Mouse (Mus musculus): ENCODE measurements around the gene Naa25. TPM values are rescaled to one million over a fixed set of nuclear protein-coding genes. Genes with fewer than 3 reads are reported as not detected.

Naa25 gene
- polyA plus RNA-seq, 1 experiment from 2014 or later = 35.5 TPM

- H3K9me3 ChIP-seq (replicated peaks; ENCODE audit: control insufficient read depth, low read length) = peaks cover 3% of the 10 kb centered on the region; the same call in 1 of the 2 replicates
- H3K4me2 ChIP-seq (ENCODE audit: low read depth, low read length) = no peak overlapping the region
- no peak overlapping the region for H3K4me3 ChIP-seq (ENCODE audit: low read length)
- H3K9ac ChIP-seq (ENCODE audit: low read length) = no peak overlapping the region
- peaks cover 8% of the 10 kb centered on the region for H3K4me1 ChIP-seq (ENCODE audit: control insufficient read depth, insufficient read depth, low read length)
- no peak for ATAC-seq (replicated peaks; ENCODE audit: extremely low read depth, insufficient read depth, low FRiP score)
- no peaks in the 10 kb centered on the region for H3K27me3 ChIP-seq (ENCODE audit: control insufficient read depth, insufficient read depth, low read length)
- no peaks in the 10 kb centered on the region for H3K36me3 ChIP-seq (ENCODE audit: control insufficient read depth, insufficient read depth)
- H3K27ac ChIP-seq (ENCODE audit: low read length) = no peak overlapping the region
These were observed 8.0 kb upstream of the Naa25 start for GRCm38 (mm10) chr5:121389691-121390090.

- H3K27me3 ChIP-seq (ENCODE audit: control insufficient read depth, insufficient read depth, low read length) = no peaks in the 10 kb centered on the region
- no peak for ATAC-seq (replicated peaks; ENCODE audit: extremely low read depth, insufficient read depth, low FRiP score)
- H3K9me3 ChIP-seq (replicated peaks; ENCODE audit: control insufficient read depth, low read length) = peaks cover 3% of the 10 kb centered on the region; the same call in 1 of the 2 replicates
- WGBS = 55% methylated on average over 16 of the region's 16 CpGs
- no peak overlapping the region for H3K27ac ChIP-seq (ENCODE audit: low read length)
- no peak overlapping the region for H3K9ac ChIP-seq (ENCODE audit: low read length)
- no peak overlapping the region for H3K4me2 ChIP-seq (ENCODE audit: low read depth, low read length)
- no peaks in the 10 kb centered on the region for H3K36me3 ChIP-seq (ENCODE audit: control insufficient read depth, insufficient read depth)
- H3K4me3 ChIP-seq (ENCODE audit: low read length) = no peak overlapping the region
- H3K4me1 ChIP-seq (ENCODE audit: control insufficient read depth, insufficient read depth, low read length) = peaks cover 5% of the 10 kb centered on the region; the same call in 1 of the 2 replicates
These were observed 4.9 kb upstream of the Naa25 start for GRCm38 (mm10) chr5:121392667-121393380.

GRCm38 (mm10) chr5:121393402-121393801 lies 4.3 kb upstream of the Naa25 start:
- Histone ChIP-seq H3K9me3 (replicated peaks; ENCODE audit: control insufficient read depth, low read length) (peaks cover 3% of the 10 kb centered on the region; the same call in 1 of the 2 replicates), H3K4me3 (ENCODE audit: low read length) (no peak overlapping the region), H3K4me1 (ENCODE audit: control insufficient read depth, insufficient read depth, low read length) (peaks cover 5% of the 10 kb centered on the region; the same call in 1 of the 2 replicates), H3K4me2 (ENCODE audit: low read depth, low read length) (no peak overlapping the region), H3K9ac (ENCODE audit: low read length) (no peak overlapping the region), H3K36me3 (ENCODE audit: control insufficient read depth, insufficient read depth) (no peaks in the 10 kb centered on the region), H3K27ac (ENCODE audit: low read length) (no peak overlapping the region), H3K27me3 (ENCODE audit: control insufficient read depth, insufficient read depth, low read length) (no peaks in the 10 kb centered on the region)
- WGBS = 73% methylated on average over 3 of the region's 3 CpGs
- ATAC-seq (replicated peaks; ENCODE audit: extremely low read depth, insufficient read depth, low FRiP score) = no peak

- no peak for ATAC-seq (replicated peaks; ENCODE audit: extremely low read depth, insufficient read depth, low FRiP score)
- 74% methylated on average over 5 of the region's 5 CpGs for WGBS
- no peaks in the 10 kb centered on the region for H3K36me3 ChIP-seq (ENCODE audit: control insufficient read depth, insufficient read depth)
- H3K4me2 ChIP-seq (ENCODE audit: low read depth, low read length) = no peak overlapping the region
- no peaks in the 10 kb centered on the region for H3K27me3 ChIP-seq (ENCODE audit: control insufficient read depth, insufficient read depth, low read length)
- H3K27ac ChIP-seq (ENCODE audit: low read length) = no peak overlapping the region
- H3K4me3 ChIP-seq (ENCODE audit: low read length) = no peak overlapping the region
- peaks cover 3% of the 10 kb centered on the region; the same call in 1 of the 2 replicates for H3K9me3 ChIP-seq (replicated peaks; ENCODE audit: control insufficient read depth, low read length)
- peaks cover 19% of the 10 kb centered on the region for H3K4me1 ChIP-seq (ENCODE audit: control insufficient read depth, insufficient read depth, low read length)
- H3K9ac ChIP-seq (ENCODE audit: low read length) = no peak overlapping the region
These were observed 2.1 kb upstream of the Naa25 start for GRCm38 (mm10) chr5:121395621-121396020.

- peaks cover 19% of the 10 kb centered on the region for H3K4me1 ChIP-seq (ENCODE audit: control insufficient read depth, insufficient read depth, low read length)
These were observed 619 bp downstream of the Naa25 start for GRCm38 (mm10) chr5:121398146-121398964.

GRCm38 (mm10) chr5:121398965-121399462 lies 1.3 kb downstream of the Naa25 start:
- WGBS = 43% methylated on average over 9 of the region's 9 CpGs
- no peak overlapping the region for H3K27ac ChIP-seq (ENCODE audit: low read length)
- peaks cover 3% of the 10 kb centered on the region; the same call in 1 of the 2 replicates for H3K9me3 ChIP-seq (replicated peaks; ENCODE audit: control insufficient read depth, low read length)
- peaks cover 21% of the 10 kb centered on the region for H3K4me1 ChIP-seq (ENCODE audit: control insufficient read depth, insufficient read depth, low read length)
- ATAC-seq (replicated peaks; ENCODE audit: extremely low read depth, insufficient read depth, low FRiP score) = no peak
- no peaks in the 10 kb centered on the region for H3K36me3 ChIP-seq (ENCODE audit: control insufficient read depth, insufficient read depth)
- H3K9ac ChIP-seq (ENCODE audit: low read length) = peak overlapping the region; percentile 86
- peak overlapping the region; percentile 80 for H3K4me2 ChIP-seq (ENCODE audit: low read depth, low read length)
- H3K27me3 ChIP-seq (ENCODE audit: control insufficient read depth, insufficient read depth, low read length) = no peaks in the 10 kb centered on the region
- peak overlapping the region; percentile 88 for H3K4me3 ChIP-seq (ENCODE audit: low read length)

More at GRCm38 (mm10) chr5:121398146-121398964, 619 bp downstream of the Naa25 start:
- peak overlapping the region; percentile 86 for H3K9ac ChIP-seq (ENCODE audit: low read length)
- H3K27ac ChIP-seq (ENCODE audit: low read length) = peak overlapping the region; percentile 44
- H3K9me3 ChIP-seq (replicated peaks; ENCODE audit: control insufficient read depth, low read length) = peaks cover 3% of the 10 kb centered on the region; the same call in 1 of the 2 replicates
- no peaks in the 10 kb centered on the region for H3K36me3 ChIP-seq (ENCODE audit: control insufficient read depth, insufficient read depth)
- peak; percentile 70 for ATAC-seq (replicated peaks; ENCODE audit: extremely low read depth, insufficient read depth, low FRiP score)
- no peaks in the 10 kb centered on the region for H3K27me3 ChIP-seq (ENCODE audit: control insufficient read depth, insufficient read depth, low read length)
- H3K4me2 ChIP-seq (ENCODE audit: low read depth, low read length) = peak overlapping the region; percentile 80
- WGBS = under 1% methylated on average over 67 of the region's 67 CpGs
- H3K4me3 ChIP-seq (ENCODE audit: low read length) = peak overlapping the region; percentile 88

GRCm38 (mm10) chr5:121399540-121399939 lies 1.8 kb downstream of the Naa25 start:
- 84% methylated on average over 5 of the region's 5 CpGs for WGBS
- Histone ChIP-seq H3K4me2 (ENCODE audit: low read depth, low read length) (no peak overlapping the region; the same call in 1 of the 2 replicates), H3K9ac (ENCODE audit: low read length) (no peak overlapping the region), H3K4me1 (ENCODE audit: control insufficient read depth, insufficient read depth, low read length) (peaks cover 23% of the 10 kb centered on the region), H3K27me3 (ENCODE audit: control insufficient read depth, insufficient read depth, low read length) (no peaks in the 10 kb centered on the region), H3K4me3 (ENCODE audit: low read length) (no peak overlapping the region), H3K27ac (ENCODE audit: low read length) (no peak overlapping the region), H3K9me3 (replicated peaks; ENCODE audit: control insufficient read depth, low read length) (0 out of 2 replicates have a peak, but pooled peaks cover under 1% of the 10 kb centered on the region), H3K36me3 (ENCODE audit: control insufficient read depth, insufficient read depth) (no peaks in the 10 kb centered on the region)
- ATAC-seq (replicated peaks; ENCODE audit: extremely low read depth, insufficient read depth, low FRiP score) = no peak

- Histone ChIP-seq H3K9ac (ENCODE audit: low read length) (no peak overlapping the region), H3K4me2 (ENCODE audit: low read depth, low read length) (no peak overlapping the region), H3K4me1 (ENCODE audit: control insufficient read depth, insufficient read depth, low read length) (peaks cover 23% of the 10 kb centered on the region), H3K9me3 (replicated peaks; ENCODE audit: control insufficient read depth, low read length) (no peaks in the 10 kb centered on the region), H3K36me3 (ENCODE audit: control insufficient read depth, insufficient read depth) (no peaks in the 10 kb centered on the region), H3K27ac (ENCODE audit: low read length) (no peak overlapping the region), H3K27me3 (ENCODE audit: control insufficient read depth, insufficient read depth, low read length) (no peaks in the 10 kb centered on the region), H3K4me3 (ENCODE audit: low read length) (no peak overlapping the region)
- 52% methylated on average over 5 of the region's 5 CpGs for WGBS
- no peak for ATAC-seq (replicated peaks; ENCODE audit: extremely low read depth, insufficient read depth, low FRiP score)
These were observed 2.3 kb downstream of the Naa25 start for GRCm38 (mm10) chr5:121400064-121400463.

Measured in heart, embryonic 16.5 days (tissue).